Mouse (Mus musculus) WW6 (cell line): ENCODE measurements around the gene Gm20388.

Experiments
- DNase-seq: peaks from one replicate; pipeline ENCODE4 v3.0.0-alpha.2; 2013; ENCODE audit warnings: low read depth, low spot score

Gm20388 gene

DNA sequence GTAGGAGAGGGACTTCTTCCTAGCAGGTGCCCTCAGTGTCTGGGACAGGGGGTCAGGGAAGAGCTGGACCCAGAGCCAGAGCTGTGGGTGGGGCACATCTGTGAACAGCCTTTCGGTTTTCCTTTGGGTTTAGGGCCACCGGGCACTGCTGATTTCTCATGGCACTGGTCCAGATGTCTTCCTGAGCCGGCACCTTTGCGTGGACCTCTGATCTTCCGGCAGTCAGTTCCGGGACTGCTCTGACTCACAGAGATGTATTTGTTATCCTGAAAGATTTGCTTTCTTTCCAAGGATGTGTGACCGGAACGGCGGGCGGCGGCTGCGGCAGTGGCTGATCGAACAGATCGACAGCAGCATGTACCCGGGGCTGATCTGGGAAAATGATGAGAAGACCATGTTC lies 828.9 kb downstream of the Gm20388 start:
- no peak for DNase-seq

GRCm38 (mm10) chr8:120740579-120740978 lies 829.9 kb downstream of the Gm20388 start:
- DNase-seq, result no peak

DNA sequence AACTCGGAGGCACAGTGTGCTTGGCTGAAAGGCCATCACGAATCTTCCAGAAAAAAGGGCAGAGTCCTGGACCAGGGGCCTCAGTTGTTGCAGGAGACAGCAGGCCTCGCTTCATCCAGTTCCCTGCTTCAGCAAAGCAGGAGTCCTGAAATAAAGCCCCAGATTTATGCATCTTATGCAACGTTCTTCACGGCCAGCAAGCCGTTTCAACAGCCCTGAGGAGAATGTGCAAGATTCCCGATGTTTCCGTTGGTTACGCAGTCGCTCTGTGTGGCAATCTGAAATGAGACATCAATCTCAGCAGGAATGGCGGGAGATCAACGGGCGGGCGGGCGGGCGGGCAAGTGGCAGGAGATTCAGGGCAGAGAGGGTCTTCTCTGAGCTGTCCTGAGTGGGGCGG lies 830.4 kb downstream of the Gm20388 start:
- no peak for DNase-seq

GRCm38 (mm10) chr8:120741815-120742530 lies 831.3 kb downstream of the Gm20388 start:
- DNase-seq, result no peak

DNA sequence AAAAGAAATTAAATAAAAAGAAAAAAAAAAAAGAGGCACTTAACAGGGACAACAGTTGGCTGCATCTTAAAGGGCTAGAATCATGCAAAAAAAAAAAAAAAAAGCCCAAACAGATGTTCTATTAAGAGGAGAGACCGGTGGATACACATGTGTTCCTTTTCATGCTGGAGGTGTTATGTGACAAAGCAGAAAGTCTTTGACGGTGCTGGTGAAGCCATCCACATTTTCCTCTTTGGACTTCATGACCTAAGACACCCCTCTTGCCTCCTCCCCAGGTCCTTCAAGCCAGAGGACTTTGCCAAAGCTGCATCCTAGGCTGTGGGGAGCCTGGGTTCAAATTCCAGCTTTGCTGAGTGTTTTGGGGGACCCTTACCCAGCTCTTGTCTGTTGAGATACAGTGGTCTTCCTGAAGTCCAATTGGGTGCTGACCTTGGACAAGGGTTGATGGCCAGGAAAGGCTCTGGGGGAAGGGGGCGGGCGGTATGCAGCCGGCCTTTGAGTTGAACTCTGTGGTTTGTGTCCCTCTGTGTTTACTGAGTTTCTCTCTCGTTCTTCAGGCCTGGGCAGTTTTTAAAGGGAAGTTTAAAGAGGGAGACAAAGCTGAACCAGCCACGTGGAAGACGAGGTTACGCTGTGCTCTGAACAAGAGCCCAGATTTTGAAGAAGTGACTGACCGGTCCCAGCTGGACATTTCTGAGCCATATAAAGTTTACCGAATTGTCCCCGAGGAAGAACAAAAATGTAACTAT lies 832.7 kb downstream of the Gm20388 start:
- DNase-seq, result no peak

GRCm38 (mm10) chr8:120743898-120744290 lies 833.3 kb downstream of the Gm20388 start:
- no peak for DNase-seq

DNA sequence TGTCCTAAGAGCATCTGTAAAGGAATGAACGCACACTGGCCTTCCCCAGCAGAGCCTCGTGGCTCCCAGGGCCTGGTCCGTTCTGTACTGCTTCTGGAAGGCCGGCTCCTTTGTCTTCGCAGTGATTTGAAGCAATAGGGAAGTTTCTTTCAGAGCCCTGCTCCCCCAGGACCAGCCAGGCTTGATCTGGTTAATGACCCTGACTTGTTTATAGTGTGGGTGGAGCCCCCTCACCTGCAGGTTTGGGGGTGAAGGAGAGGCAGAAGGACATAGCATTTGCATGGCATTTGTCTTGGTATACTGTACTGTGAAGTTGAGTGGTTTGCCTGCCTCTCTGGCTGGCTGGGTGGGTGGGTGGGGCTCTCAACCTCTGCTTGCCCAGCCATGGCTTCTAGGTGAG lies 833.8 kb downstream of the Gm20388 start:
- DNase-seq, result no peak

- DNase-seq, result no peak
These were observed 834.6 kb downstream of the Gm20388 start for GRCm38 (mm10) chr8:120745226-120745625.

- DNase-seq, result no peak
These were observed 835.5 kb downstream of the Gm20388 start for GRCm38 (mm10) chr8:120746007-120746701.

- DNase-seq, result no peak
These were observed 836.6 kb downstream of the Gm20388 start for GRCm38 (mm10) chr8:120747286-120747685.

DNA sequence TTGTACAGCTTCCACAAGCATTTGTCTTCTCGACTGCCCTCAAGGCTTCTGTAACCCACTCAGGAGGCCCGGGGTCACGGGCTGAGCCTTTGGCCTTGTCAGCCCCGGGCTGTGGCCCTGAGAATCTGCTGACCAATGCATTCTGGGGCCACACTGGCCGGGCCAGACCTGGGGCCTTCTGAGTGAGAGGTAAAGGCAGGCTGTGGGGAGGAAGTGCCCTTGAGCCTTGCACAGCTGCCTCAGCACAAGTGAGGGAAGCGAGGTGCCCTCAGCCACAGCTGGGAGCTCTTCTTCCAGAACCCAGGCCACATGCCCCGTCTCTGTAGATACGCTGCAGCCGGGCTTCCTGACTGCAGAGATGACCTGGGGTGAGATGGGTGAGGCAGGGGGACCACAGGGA lies 840.0 kb downstream of the Gm20388 start:
- DNase-seq, result no peak

DNA sequence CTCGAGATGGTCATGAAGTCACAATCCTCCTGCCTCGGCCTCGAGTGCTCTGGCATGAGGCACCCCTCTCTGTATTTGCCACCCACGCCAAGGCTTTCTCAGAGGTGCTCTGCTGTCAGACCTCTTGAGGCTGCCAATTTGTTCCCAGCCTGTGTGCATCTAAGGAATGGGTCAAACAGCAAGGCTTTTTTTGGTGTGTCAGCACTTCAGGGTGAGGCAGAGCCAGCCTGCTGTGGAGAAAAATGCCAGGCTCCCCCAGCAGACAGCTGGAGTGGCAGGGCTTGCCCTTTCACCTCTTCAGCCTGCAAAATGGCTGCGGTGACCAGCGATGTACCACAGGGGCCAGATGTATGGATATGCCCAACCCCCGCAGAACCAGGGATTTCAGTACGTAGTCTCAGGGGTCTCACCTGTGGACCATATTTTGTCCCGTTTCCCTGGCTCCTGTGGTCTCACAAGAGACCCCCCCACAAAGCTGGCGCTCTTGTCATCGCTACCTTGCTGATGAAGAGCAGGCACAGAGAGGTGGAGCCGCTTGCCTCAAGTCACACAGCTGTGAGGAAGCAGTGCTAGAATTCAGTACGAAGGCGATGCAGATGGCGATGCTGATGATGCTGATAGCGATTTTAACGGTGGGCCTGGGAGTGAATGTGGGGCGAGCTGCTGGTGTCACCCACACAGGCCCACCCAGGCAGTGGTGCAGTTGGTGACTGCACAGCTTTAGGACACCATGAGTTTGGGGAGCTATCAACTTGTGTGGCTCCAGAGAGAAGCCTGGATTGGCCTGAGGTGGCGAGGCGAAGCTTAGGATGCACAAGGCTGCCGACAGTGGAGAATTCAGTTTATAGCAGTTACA lies 840.8 kb downstream of the Gm20388 start:
- no peak for DNase-seq

GRCm38 (mm10) chr8:120752082-120752452 lies 841.4 kb downstream of the Gm20388 start:
- no peak for DNase-seq

DNA sequence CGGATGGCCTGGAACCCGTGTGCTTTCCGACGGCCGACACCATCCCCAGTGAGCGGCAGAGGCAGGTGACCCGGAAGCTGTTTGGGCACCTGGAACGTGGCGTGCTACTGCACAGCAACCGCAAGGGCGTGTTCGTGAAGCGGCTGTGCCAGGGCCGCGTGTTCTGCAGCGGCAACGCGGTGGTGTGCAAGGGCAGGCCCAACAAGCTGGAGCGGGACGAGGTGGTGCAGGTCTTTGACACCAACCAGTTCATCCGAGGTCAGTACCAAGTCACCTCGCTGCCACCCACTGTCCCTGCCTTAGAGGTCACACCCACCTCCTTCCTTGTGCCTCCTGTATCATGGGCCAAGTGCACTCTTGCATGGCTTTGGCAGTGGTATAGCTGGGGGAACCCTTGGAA lies 842.8 kb downstream of the Gm20388 start:
- no peak for DNase-seq

DNA sequence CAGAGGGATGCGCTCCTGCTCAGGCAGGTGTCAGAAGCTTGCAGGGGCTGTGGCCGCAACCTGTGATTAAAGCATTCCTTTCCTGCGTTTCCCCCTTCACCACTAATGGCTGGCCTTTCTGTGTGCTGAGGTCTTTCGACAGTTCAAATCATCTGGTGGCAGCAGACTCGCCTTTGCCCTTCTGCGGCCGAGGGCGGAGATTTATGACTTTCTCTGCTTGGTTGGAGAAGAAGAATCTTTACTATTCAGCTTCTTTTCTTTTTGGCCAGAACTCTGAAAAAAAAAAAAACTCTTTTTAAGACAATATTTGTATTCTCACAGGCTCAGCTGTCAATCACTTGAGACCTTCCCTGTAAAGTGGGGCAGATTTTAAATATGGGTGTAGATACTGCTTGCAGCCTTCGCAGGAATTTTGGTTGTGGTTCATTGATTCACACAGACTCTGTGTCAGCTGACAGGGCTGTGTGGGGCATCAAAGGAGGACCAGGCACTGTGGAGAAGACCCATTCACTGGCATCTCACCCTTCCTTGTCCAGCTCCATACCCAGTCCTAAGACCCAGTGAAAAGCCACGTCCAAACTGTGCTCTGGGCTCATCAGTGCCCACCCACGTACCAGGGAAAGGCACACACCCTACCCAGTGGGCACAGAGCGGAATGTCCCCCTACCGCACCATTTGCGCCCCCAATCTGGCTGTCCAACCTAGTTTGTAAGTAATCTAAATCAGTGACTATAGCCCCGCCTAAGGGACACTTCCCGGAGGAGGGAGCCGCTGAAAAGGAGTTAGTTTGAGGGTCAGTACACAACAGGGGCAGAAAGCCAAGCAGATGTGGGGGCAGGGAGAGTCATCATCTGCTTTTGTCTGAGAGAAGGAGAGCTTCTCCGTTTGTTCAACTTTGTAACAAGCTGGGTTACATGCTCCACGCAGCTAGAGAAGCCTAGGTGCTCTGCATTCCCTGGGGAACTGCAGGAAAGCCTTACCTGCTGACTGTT lies 845.0 kb downstream of the Gm20388 start:
- DNase-seq, result no peak

- DNase-seq, result no peak
These were observed 847.4 kb downstream of the Gm20388 start for GRCm38 (mm10) chr8:120758005-120758404.

GRCm38 (mm10) chr8:120759847-120760246 lies 849.2 kb downstream of the Gm20388 start:
- DNase-seq, result no peak

DNA sequence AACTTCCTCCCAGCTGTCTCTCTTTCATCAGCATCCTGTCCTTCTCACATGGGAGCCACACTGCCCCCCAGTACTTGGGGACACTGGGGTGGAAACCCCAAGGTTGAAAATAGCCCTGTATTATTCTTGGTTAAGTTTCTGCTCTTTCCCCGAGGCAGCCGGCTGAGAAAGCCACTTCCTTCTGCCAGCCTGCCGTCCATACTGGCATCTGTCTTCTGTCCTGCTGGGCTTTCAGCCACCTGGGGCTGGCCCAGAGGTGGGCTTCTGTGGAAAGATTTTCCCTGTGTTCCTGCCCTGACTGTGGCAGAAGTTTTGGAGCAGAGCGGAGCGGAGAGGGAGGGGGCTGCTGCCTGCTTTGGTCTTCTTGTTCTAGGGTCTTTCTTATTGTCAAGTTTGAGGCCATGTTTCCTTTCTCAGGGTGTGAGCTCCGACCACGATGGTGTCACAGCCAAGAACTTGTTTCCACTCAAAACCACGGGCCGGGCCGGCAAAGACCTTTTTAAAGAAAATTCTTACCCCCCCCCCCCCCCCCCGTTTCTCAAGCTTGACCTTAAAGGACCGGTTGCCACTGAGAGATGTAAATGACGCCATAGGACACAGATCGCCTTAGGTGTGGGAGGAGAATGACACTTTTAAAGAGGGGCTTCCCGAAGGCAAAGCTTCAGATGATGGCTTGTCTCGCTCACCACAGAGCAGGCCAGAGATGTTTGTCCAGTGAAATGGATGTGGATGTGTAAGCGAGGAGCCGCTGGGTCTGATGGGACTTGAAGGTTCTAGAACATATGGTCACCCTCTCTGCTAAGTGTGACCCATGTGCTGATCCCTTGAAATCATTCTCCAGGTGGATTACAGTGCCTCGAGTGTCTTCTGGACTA lies 849.9 kb downstream of the Gm20388 start:
- DNase-seq, result no peak

DNA sequence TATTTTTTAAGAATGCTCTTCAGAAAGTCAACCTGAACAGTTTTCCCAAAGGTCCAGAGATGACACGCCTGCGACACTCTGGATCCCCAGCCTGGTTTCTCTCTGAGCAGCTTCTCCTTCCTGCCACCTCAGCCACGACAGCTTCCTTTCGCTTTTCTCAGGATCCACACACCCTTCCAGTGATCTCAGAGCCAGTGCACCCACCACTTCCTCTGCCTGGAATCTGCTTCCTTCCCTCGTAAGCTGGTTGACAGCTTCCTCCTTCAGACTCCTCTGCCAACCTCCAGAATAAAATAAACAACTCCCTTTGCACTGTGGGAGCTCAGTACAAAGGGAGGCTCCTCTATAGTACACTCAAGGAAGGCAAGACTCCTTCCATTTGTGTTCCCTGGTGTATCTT lies 852.6 kb downstream of the Gm20388 start:
- DNase-seq, result no peak

- DNase-seq, result no peak
These were observed 854.0 kb downstream of the Gm20388 start for GRCm38 (mm10) chr8:120764638-120765037.
